Mouse (Mus musculus): ENCODE measurements around the gene Kcnj16. TPM values are rescaled to one million over a fixed set of nuclear protein-coding genes. Genes with fewer than 3 reads are reported as not detected.

The Kcnj16 gene
- polyA plus RNA-seq, 1 experiment from 2014 or later = not detected

GRCm38 (mm10) chr11:110993616-110994015 is 25.8 kb downstream of the Kcnj16 start:
- ATAC-seq (ENCODE audit: extremely low read depth, insufficient number of reproducible peaks, low FRiP score, low TSS enrichment) = no peak
- Histone ChIP-seq H3K36me3 (no peaks in the 10 kb centered on the region), H3K9ac (no peak overlapping the region), H3K27me3 (replicated peaks) (no peaks in the 10 kb centered on the region), H3K4me3 (no peak overlapping the region), H3K27ac (replicated peaks) (peak overlapping the region; percentile 28; the same call in 1 of the 2 replicates), H3K9me3 (no peaks in the 10 kb centered on the region), H3K4me2 (no peak overlapping the region), H3K4me1 (no peaks in the 10 kb centered on the region)
- WGBS = 36% methylated on average over 4 of the region's 4 CpGs

GRCm38 (mm10) chr11:110997211-110997610 is 29.4 kb downstream of the Kcnj16 start:
- no peak for ATAC-seq (ENCODE audit: extremely low read depth, insufficient number of reproducible peaks, low FRiP score, low TSS enrichment)
- Histone ChIP-seq H3K27ac (replicated peaks) (no peak overlapping the region), H3K4me2 (no peak overlapping the region), H3K4me3 (no peak overlapping the region), H3K4me1 (no peaks in the 10 kb centered on the region), H3K36me3 (no peaks in the 10 kb centered on the region), H3K9me3 (no peaks in the 10 kb centered on the region), H3K9ac (no peak overlapping the region), H3K27me3 (replicated peaks) (no peaks in the 10 kb centered on the region)
- 53% methylated on average over 9 of the region's 9 CpGs for WGBS

GRCm38 (mm10) chr11:111005103-111005502 is 37.3 kb downstream of the Kcnj16 start:
- Histone ChIP-seq H3K27me3 (replicated peaks) (no peaks in the 10 kb centered on the region), H3K4me2 (no peak overlapping the region), H3K36me3 (no peaks in the 10 kb centered on the region), H3K4me1 (0 out of 2 replicates have a peak, but pooled peaks cover 2% of the 10 kb centered on the region), H3K9me3 (no peaks in the 10 kb centered on the region), H3K4me3 (no peak overlapping the region), H3K9ac (no peak overlapping the region), H3K27ac (replicated peaks) (no peak overlapping the region)
- WGBS = 35% methylated on average over 3 of the region's 3 CpGs
- no peak for ATAC-seq (ENCODE audit: extremely low read depth, insufficient number of reproducible peaks, low FRiP score, low TSS enrichment)

- 59% methylated on average over 3 of the region's 3 CpGs for WGBS
- no peak for ATAC-seq (ENCODE audit: extremely low read depth, insufficient number of reproducible peaks, low FRiP score, low TSS enrichment)
Observed at GRCm38 (mm10) chr11:111009471-111009870, 41.6 kb downstream of the Kcnj16 start.

GRCm38 (mm10) chr11:111016206-111016605 is 48.4 kb downstream of the Kcnj16 start:
- Histone ChIP-seq H3K36me3 (no peaks in the 10 kb centered on the region), H3K4me1 (no peaks in the 10 kb centered on the region), H3K4me3 (no peak overlapping the region), H3K4me2 (no peak overlapping the region), H3K27ac (replicated peaks) (no peak overlapping the region), H3K9me3 (no peaks in the 10 kb centered on the region), H3K27me3 (replicated peaks) (no peaks in the 10 kb centered on the region), H3K9ac (no peak overlapping the region)
- 83% methylated on average over 3 of the region's 3 CpGs for WGBS
- no peak for ATAC-seq (ENCODE audit: extremely low read depth, insufficient number of reproducible peaks, low FRiP score, low TSS enrichment)

More at GRCm38 (mm10) chr11:111009471-111009870, 41.6 kb downstream of the Kcnj16 start:
- H3K4me1 ChIP-seq = 0 out of 2 replicates have a peak, but pooled peaks cover 2% of the 10 kb centered on the region
- H3K36me3 ChIP-seq = no peaks in the 10 kb centered on the region
- no peaks in the 10 kb centered on the region for H3K9me3 ChIP-seq
- no peak overlapping the region for H3K27ac ChIP-seq (replicated peaks)
- no peak overlapping the region for H3K9ac ChIP-seq
- no peaks in the 10 kb centered on the region for H3K27me3 ChIP-seq (replicated peaks)
- no peak overlapping the region for H3K4me2 ChIP-seq
- H3K4me3 ChIP-seq = no peak overlapping the region

GRCm38 (mm10) chr11:111020211-111020610 is 52.4 kb downstream of the Kcnj16 start:
- Histone ChIP-seq H3K9ac (no peak overlapping the region), H3K4me2 (no peak overlapping the region), H3K4me3 (no peak overlapping the region), H3K4me1 (no peaks in the 10 kb centered on the region), H3K36me3 (no peaks in the 10 kb centered on the region), H3K27me3 (replicated peaks) (no peaks in the 10 kb centered on the region), H3K9me3 (no peaks in the 10 kb centered on the region), H3K27ac (replicated peaks) (no peak overlapping the region)
- ATAC-seq (ENCODE audit: extremely low read depth, insufficient number of reproducible peaks, low FRiP score, low TSS enrichment) = no peak
- WGBS = 52% methylated on average over 2 of the region's 2 CpGs

GRCm38 (mm10) chr11:111022681-111023281 is 54.9 kb downstream of the Kcnj16 start:
- Histone ChIP-seq H3K9me3 (no peaks in the 10 kb centered on the region), H3K27me3 (replicated peaks) (no peaks in the 10 kb centered on the region), H3K4me1 (no peaks in the 10 kb centered on the region), H3K27ac (replicated peaks) (no peak overlapping the region), H3K36me3 (no peaks in the 10 kb centered on the region), H3K4me3 (no peak overlapping the region), H3K4me2 (no peak overlapping the region), H3K9ac (no peak overlapping the region)
- WGBS = 72% methylated on average over 8 of the region's 8 CpGs
- ATAC-seq (ENCODE audit: extremely low read depth, insufficient number of reproducible peaks, low FRiP score, low TSS enrichment) = no peak

- WGBS = 41% methylated on average over 5 of the region's 5 CpGs
- no peaks in the 10 kb centered on the region for H3K27me3 ChIP-seq (replicated peaks)
- no peaks in the 10 kb centered on the region for H3K9me3 ChIP-seq
- H3K36me3 ChIP-seq = no peaks in the 10 kb centered on the region
- no peak overlapping the region for H3K4me2 ChIP-seq
- H3K4me1 ChIP-seq = no peaks in the 10 kb centered on the region
- H3K27ac ChIP-seq (replicated peaks) = no peak overlapping the region
- no peak overlapping the region for H3K4me3 ChIP-seq
- ATAC-seq (ENCODE audit: extremely low read depth, insufficient number of reproducible peaks, low FRiP score, low TSS enrichment) = no peak
- no peak overlapping the region for H3K9ac ChIP-seq
Observed at GRCm38 (mm10) chr11:111042175-111042574, 74.3 kb downstream of the Kcnj16 start.

- Histone ChIP-seq H3K27ac (replicated peaks) (no peak overlapping the region), H3K4me3 (no peak overlapping the region), H3K36me3 (no peaks in the 10 kb centered on the region), H3K27me3 (replicated peaks) (no peaks in the 10 kb centered on the region), H3K9ac (no peak overlapping the region), H3K9me3 (no peaks in the 10 kb centered on the region), H3K4me2 (no peak overlapping the region), H3K4me1 (no peaks in the 10 kb centered on the region)
- no peak for ATAC-seq (ENCODE audit: extremely low read depth, insufficient number of reproducible peaks, low FRiP score, low TSS enrichment)
- WGBS = 80% methylated on average over 4 of the region's 4 CpGs
Observed at GRCm38 (mm10) chr11:111043298-111043697, 75.5 kb downstream of the Kcnj16 start.

GRCm38 (mm10) chr11:111054252-111054651 is 86.4 kb downstream of the Kcnj16 start:
- 72% methylated on average over 3 of the region's 3 CpGs for WGBS
- Histone ChIP-seq H3K27ac (replicated peaks) (peak overlapping the region; percentile 16; the same call in 1 of the 2 replicates), H3K9me3 (no peaks in the 10 kb centered on the region), H3K4me3 (no peak overlapping the region), H3K4me1 (peaks cover 6% of the 10 kb centered on the region; the same call in 1 of the 2 replicates), H3K27me3 (replicated peaks) (no peaks in the 10 kb centered on the region), H3K36me3 (no peaks in the 10 kb centered on the region), H3K4me2 (no peak overlapping the region), H3K9ac (no peak overlapping the region)
- no peak for ATAC-seq (ENCODE audit: extremely low read depth, insufficient number of reproducible peaks, low FRiP score, low TSS enrichment)

- no peak overlapping the region for H3K9ac ChIP-seq
- no peaks in the 10 kb centered on the region for H3K36me3 ChIP-seq
- peaks cover 6% of the 10 kb centered on the region; the same call in 1 of the 2 replicates for H3K4me1 ChIP-seq
- WGBS = 78% methylated on average over 8 of the region's 8 CpGs
- no peak overlapping the region for H3K4me3 ChIP-seq
- no peaks in the 10 kb centered on the region for H3K9me3 ChIP-seq
- no peak overlapping the region for H3K27ac ChIP-seq (replicated peaks)
- H3K4me2 ChIP-seq = no peak overlapping the region
- no peak for ATAC-seq (ENCODE audit: extremely low read depth, insufficient number of reproducible peaks, low FRiP score, low TSS enrichment)
- no peaks in the 10 kb centered on the region for H3K27me3 ChIP-seq (replicated peaks)
Observed at GRCm38 (mm10) chr11:111054854-111055822, 87.3 kb downstream of the Kcnj16 start.
